Mouse (Mus musculus) B cell, adult 62 days (primary cell): ENCODE results near the gene Zfp513. TPM values are rescaled to one million over a fixed set of nuclear protein-coding genes. Genes with fewer than 3 reads are reported as not detected.

ENCODE experiments used
- total RNA-seq: library from RNA; stranded (reverse); gene quantifications from 4 replicates; pipeline ENCODE4 v1.2.4, GENCODE M21; 2023

Zfp513 gene
- total RNA-seq: 63.4 to 83.9 TPM (median 65.2 TPM) in 4 replicates

GRCm38 (mm10) chr5:31201742-31202590 lies at the start of gene Zfp513:
TSS of gene Zfp513 (minus strand) at chr5:31202303.

DNA sequence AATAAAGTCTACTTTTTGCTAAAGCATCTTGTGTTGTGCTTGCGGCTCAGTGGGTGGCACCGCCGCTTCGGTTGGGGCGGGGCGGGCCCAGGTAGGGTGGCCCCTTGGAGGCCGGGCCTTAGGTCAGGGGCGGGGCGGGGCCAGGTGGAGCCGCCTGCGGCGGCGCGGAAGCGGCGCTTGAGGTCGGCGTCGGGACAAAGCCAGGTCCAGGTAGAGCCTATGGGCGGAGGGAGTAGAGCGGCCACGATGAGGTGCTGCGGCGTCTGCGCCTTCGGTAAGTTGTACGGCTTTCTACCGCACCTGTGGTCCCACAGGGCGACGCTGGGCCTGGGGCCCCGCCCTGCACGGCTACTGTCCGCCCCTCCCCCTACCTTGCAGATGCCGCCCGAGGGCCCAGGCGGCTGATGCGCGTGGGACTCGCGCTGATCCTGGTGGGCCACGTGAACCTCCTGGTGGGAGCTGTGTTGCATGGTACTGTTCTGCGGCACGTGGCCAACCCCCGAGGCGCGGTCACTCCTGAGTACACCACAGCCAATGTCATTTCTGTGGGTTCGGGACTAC lies 49.5 kb upstream of the Zfp513 start, which contains the start of gene Krtcap3:
Krtcap3 (plus strand) TSS at position 151 of the 561 bp plus-strand sequence.

GRCm38 (mm10) chr5:31240637-31241521 lies 38.8 kb upstream of the Zfp513 start, which contains the start of the genes Nrbp1 and Gm9970:
TSS of gene Nrbp1 (plus strand) at chr5:31240864.
TSS of gene Gm9970 (minus strand) at chr5:31241232.

DNA sequence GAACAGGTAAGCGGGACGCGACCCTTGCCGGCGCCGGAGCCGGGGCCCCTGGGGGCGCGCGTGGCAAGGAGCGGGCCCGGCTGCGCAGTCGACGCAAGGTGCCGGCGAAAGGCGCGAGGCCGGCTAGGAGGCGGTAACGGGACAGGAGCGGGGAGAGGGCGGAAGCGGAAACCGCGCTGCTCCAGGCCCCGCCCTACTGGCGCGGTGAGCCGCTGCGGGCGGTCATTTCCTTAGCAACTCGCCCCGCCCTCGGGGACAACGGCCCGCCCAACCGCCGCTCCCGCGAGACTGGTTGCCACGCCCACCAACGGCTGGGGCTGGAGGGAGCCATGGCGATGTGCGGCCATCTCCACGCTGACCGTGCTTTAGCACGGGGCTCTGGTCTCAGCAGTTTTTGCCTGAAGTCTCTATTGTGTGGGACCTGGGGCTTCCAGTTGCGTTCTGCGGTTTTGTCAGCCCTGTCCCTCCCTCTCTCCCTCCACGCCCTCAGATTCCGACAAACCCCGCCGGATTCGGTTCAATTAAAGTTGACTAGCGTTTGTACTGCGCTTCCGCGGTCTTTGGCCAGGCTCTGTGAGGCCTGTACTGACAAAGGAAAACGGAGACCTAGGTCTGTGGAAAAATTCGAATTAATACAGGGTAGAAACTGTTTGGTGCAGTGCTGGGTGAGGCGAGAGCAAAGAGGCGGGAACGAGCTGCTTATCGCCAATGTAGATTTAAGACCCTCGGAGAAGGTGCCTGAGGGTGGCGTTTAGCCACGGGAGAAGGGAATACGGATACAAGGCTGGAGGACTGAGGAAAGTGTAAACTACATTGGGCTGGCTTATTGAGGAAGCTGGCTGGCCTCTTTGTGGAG lies 18.6 kb upstream of the Zfp513 start, which contains the start of gene Ppm1g:
Ppm1g (minus strand) TSS at position 240 of the 856 bp plus-strand sequence.

GRCm38 (mm10) chr5:31192939-31193630 lies 9.0 kb downstream of the Zfp513 start, which contains the start of the genes Snx17 and Eif2b4:
TSS of gene Snx17 (plus strand) at chr5:31193227.
TSS of gene Eif2b4 (minus strand) at chr5:31193430.

DNA sequence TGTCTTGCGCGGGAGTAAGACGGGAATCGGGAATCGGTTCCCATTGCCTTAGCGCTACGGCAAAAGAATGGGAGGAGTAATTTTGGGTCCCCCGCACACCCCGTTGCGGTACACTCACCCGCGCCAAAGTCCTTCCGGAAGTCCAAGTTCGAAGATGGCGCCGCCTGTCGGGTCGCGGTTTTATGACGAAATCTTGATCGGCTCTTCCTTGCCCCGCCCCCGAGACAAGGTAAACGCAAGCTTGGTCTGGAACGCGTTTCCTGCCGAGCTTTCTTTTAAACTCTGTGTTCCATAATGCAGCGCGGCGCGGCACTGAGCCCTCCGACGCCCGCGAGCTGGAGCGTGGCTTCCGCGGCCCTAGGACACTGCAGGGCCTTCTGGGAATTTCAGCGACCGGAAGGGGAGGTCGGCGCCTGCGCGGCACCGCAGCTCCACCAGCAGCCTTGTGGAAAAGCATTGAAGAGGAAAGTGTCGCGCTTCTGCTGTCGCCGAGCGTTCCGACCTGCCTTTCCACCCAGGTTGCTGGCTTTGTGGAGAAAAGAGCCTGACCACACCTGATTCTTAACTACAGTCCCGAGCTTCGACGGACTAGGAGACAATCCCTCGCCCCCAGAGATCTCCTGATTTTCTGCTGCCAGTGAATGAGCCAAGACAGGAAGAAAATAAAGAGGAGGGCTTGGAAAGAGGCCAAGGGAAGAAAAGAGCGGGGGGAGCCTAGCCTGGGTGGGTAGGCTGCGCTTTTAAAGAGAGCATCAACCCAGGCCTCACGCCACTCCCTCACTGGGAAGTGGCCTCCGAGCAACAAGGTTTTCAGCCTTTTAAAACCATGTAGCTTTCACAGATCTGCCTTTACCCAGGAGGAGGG lies 22.1 kb downstream of the Zfp513 start, which contains the start of the genes Gm29609 and Gtf3c2:
Gm29609 (minus strand) TSS at position 146 of the 865 bp plus-strand sequence.
Gtf3c2 (minus strand) TSS at position 379 of the 865 bp plus-strand sequence.

DNA sequence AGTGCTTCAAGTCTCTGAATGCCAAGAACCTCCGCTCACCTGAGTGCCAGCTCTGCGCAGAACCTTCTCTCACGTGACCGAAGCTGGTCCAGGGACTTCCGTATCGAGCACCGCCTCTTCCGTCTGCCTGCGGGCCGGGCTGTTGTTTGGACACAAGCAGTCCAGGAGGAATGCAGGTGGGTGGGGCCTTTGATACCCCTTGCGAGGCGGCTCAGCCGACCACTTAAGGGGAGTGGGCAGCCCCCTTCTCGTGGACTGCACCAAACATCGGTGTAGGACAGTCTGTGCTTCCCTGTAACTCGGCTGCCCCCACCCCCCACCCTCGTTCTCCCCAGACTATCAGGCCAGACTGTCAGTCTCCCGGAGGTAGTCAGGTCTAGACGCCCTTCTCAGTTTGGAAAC lies 48.0 kb downstream of the Zfp513 start, which contains the start of gene Mpv17:
Mpv17 (minus strand) TSS at position 100 of the 402 bp plus-strand sequence.

Other genes starting within 250 kb of the Zfp513 start
- 172 to 183 TPM (median 175 TPM) in 4 replicates for gene Preb, start 241.9 kb downstream of the Zfp513 start, total RNA-seq
- gene Tcf23, start 233.6 kb downstream of the Zfp513 start, total RNA-seq: not detected in 4 replicates
- gene Atraid, start 154.0 kb downstream of the Zfp513 start, total RNA-seq: 37.9 to 46.1 TPM (median 41.7 TPM) in 4 replicates
- 7.6 to 20.0 TPM (median 10.9 TPM) in 4 replicates for gene Slc5a6, start 153.4 kb downstream of the Zfp513 start, total RNA-seq
- 54.8 to 65.9 TPM (median 59.3 TPM) in 4 replicates for gene Cad, start 147.5 kb downstream of the Zfp513 start, total RNA-seq
- gene Dnajc5g, start 96.0 kb downstream of the Zfp513 start, total RNA-seq: not detected in 4 replicates
- 0.25 to 0.92 TPM (median 0.47 TPM) in 4 replicates for gene Slc30a3, start 94.1 kb downstream of the Zfp513 start, total RNA-seq
- gene Trim54, start 85.6 kb downstream of the Zfp513 start, total RNA-seq: not detected in 4 replicates
- gene Ucn, start 63.5 kb downstream of the Zfp513 start, total RNA-seq: not detected in 4 replicates
- 17.5 to 21.4 TPM (median 20.8 TPM) in 4 replicates for gene Mpv17, start 48.1 kb downstream of the Zfp513 start, total RNA-seq
- 3.7 to 7.9 TPM (median 4.9 TPM) in 4 replicates for gene Gm29609, start 22.4 kb downstream of the Zfp513 start, total RNA-seq
- 190 to 210 TPM (median 197 TPM) in 4 replicates for gene Gtf3c2, start 22.2 kb downstream of the Zfp513 start, total RNA-seq
- 76.6 to 85.0 TPM (median 80.1 TPM) in 4 replicates for gene Snx17, start 9.1 kb downstream of the Zfp513 start, total RNA-seq
- gene Eif2b4, start 8.9 kb downstream of the Zfp513 start, total RNA-seq: 35.8 to 48.8 TPM (median 48.1 TPM) in 4 replicates
- gene Ppm1g, start 18.4 kb upstream of the Zfp513 start, total RNA-seq: 155 to 180 TPM (median 177 TPM) in 4 replicates
- 324 to 366 TPM (median 340 TPM) in 4 replicates for gene Nrbp1, start 38.6 kb upstream of the Zfp513 start, total RNA-seq
- 1.2 TPM in 1 of 4 replicates, not detected in the others for gene Gm9970, start 38.9 kb upstream of the Zfp513 start, total RNA-seq
- gene Krtcap3, start 49.4 kb upstream of the Zfp513 start, total RNA-seq: 24.6 to 30.6 TPM (median 28.6 TPM) in 4 replicates
- gene Ift172, start 88.8 kb upstream of the Zfp513 start, total RNA-seq: 35.4 to 45.0 TPM (median 40.9 TPM) in 4 replicates
- 0.63 to 3.9 TPM (median 1.9 TPM) in 4 replicates for gene Fndc4, start 93.8 kb upstream of the Zfp513 start, total RNA-seq
- gene Gckr, start 95.1 kb upstream of the Zfp513 start, total RNA-seq: 0.24 TPM in 1 of 4 replicates, not detected in the others